Mouse (Mus musculus) liver, embryonic 12.5 days (tissue): Measurements from ENCODE around the gene Fcna. TPM values are rescaled to one million over a fixed set of nuclear protein-coding genes. Genes with fewer than 3 reads are reported as not detected.

Source experiments
- ATAC-seq: fragments of 200-750 bp; cut with Nextera tagmentation; 2 replicates; pipeline ENCODE4 v1.8.0; 2017; ENCODE audit warnings: moderate number of reproducible peaks, mild to moderate bottlenecking, moderate library complexity
- H3K27ac ChIP-seq: fragments of 300-500 bp; sonication (generic); 2 replicates; pipeline ENCODE4 v1.5.1; 2016; ENCODE audit warnings: mild to moderate bottlenecking
- H3K27me3 ChIP-seq: fragments of 300-500 bp; sonication (generic); replicated peaks from 2 replicates; pipeline ENCODE4 v1.6.1; 2016; ENCODE audit warnings: mild to moderate bottlenecking, moderate library complexity
- H3K36me3 ChIP-seq: fragments of 300-500 bp; sonication (generic); 2 replicates; pipeline ENCODE4 v1.6.1; 2016; ENCODE audit warnings: mild to moderate bottlenecking, moderate library complexity
- H3K4me1 ChIP-seq: fragments of 300-500 bp; sonication (generic); 2 replicates; pipeline ENCODE4 v1.6.1; 2016
- H3K4me2 ChIP-seq: fragments of 300-500 bp; sonication (generic); 2 replicates; pipeline ENCODE4 v1.6.1; 2016; ENCODE audit warnings: mild to moderate bottlenecking, moderate library complexity
- H3K4me3 ChIP-seq: fragments of 300-500 bp; sonication (generic); 2 replicates; pipeline ENCODE4 v1.5.1; 2016; ENCODE audit warnings: mild to moderate bottlenecking, moderate library complexity
- H3K9ac ChIP-seq: fragments of 300-500 bp; sonication (generic); 2 replicates; pipeline ENCODE4 v1.6.1; 2016; ENCODE audit warnings: mild to moderate bottlenecking, moderate library complexity
- H3K9me3 ChIP-seq: fragments of 300-500 bp; sonication (generic); replicated peaks from 2 replicates; pipeline ENCODE4 v1.6.1; 2016; ENCODE audit warnings: mild to moderate bottlenecking, moderate library complexity
- WGBS: fragments of 180-500 bp; shearing (Covaris S2); methylation state at CpG from one replicate; pipeline ENCODE4 v1.1.7; 2016; ENCODE audit not compliant: insufficient replicate concordance; 5-methylcytosine and 5-hydroxymethylcytosine counted together
- polyA plus RNA-seq: library from polyadenylated mRNA; unstranded; fragments of >200 nt; fragmentation: Nextera tagmentation; extraction: Ambion mirVana; gene quantifications from 2 replicates; pipeline ENCODE4 v1.2.1, GENCODE M21; 2016

Gene Fcna
- 30.8 and 35.6 TPM in 2 replicates for polyA plus RNA-seq

- H3K4me2 ChIP-seq = no peak within 1 kb of the TSS
- H3K4me3 ChIP-seq = no peak within 1 kb of the TSS
- H3K9me3 ChIP-seq = no peaks in the 10 kb centered on the region
- WGBS = 61% methylated on average over 6 of the region's 6 CpGs
- H3K4me1 ChIP-seq = 0 out of 2 replicates have a peak, but pooled peaks cover 4% of the 10 kb centered on the region
- 0 out of 2 replicates have a peak, but pooled peaks have one; percentile 31 for ATAC-seq
- H3K9ac ChIP-seq = no peak within 1 kb of the TSS
- H3K27ac ChIP-seq = no peak within 1 kb of the TSS
- peaks cover 4% of the 10 kb centered on the region; the same call in 1 of the 2 replicates for H3K27me3 ChIP-seq
- no peaks in the 10 kb centered on the region for H3K36me3 ChIP-seq
Observed at GRCm38 (mm10) chr2:25627811-25628210, at the start of gene Fcna. Gene Fcna, minus strand, starts transcription at chr2:25628030.

DNA sequence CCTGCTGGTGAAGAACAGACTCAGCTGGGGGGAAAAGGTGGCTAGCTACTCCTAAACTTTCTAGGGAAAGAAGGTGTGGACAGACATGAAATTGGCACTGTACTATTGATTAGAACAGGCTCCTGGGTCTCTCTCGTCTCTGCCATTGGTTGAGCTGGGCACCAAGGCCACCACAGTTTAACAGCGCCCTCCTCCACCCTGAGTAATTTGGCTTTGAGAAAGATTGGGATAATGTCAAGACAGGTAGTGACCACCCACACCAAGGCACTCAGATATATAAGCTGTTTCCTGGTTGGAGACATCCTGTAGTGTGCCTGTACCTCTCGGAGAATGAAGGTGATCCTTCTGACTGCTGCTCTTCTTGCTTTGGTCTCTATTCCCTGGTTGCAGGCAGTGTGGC lies 48.7 kb upstream of the Fcna start, which contains the start of gene Lcn6:
TSS of gene Lcn6 (plus strand) at position 301 of the 400 bp plus-strand sequence.
- H3K4me3 ChIP-seq = no peak within 1 kb of the TSS
- no peak within 1 kb of the TSS for H3K9ac ChIP-seq
- no peaks in the 10 kb centered on the region for H3K4me1 ChIP-seq
- no peak within 1 kb of the TSS for H3K27ac ChIP-seq
- no peak for ATAC-seq
- no peaks in the 10 kb centered on the region for H3K36me3 ChIP-seq
- H3K9me3 ChIP-seq = no peaks in the 10 kb centered on the region
- 66% methylated on average over 3 of the region's 3 CpGs for WGBS
- no peak within 1 kb of the TSS for H3K4me2 ChIP-seq
- no peaks in the 10 kb centered on the region for H3K27me3 ChIP-seq

DNA sequence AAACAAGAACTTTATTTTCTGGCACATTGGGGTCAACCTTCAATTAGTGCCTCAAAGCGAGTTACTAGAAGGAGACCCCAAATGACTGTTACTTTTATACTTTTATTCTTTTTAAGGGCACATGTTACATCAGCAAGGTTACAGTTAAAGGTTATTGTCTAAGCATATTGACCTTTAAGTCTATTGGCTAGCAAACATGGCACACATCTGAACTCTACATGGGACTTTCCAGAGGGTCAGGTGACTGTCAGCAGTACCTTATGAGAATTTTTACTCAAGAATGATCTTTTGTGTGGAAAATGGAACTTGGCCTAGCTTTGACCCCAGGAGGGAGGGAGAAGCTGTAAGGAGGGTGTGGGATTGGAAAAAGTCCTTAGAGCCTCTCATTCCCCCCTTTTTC lies 38.7 kb upstream of the Fcna start:
- Histone ChIP-seq H3K9me3 (no peaks in the 10 kb centered on the region), H3K27ac (no peak overlapping the region), H3K36me3 (no peaks in the 10 kb centered on the region), H3K4me3 (no peak overlapping the region), H3K4me1 (no peaks in the 10 kb centered on the region), H3K9ac (no peak overlapping the region), H3K4me2 (no peak overlapping the region), H3K27me3 (no peaks in the 10 kb centered on the region)
- no peak for ATAC-seq
- 48% methylated on average over 1 of the region's 1 CpGs for WGBS

GRCm38 (mm10) chr2:25664125-25664524 lies 36.3 kb upstream of the Fcna start:
- 67% methylated on average over 5 of the region's 5 CpGs for WGBS
- no peaks in the 10 kb centered on the region for H3K9me3 ChIP-seq
- H3K4me2 ChIP-seq = no peak overlapping the region
- no peak overlapping the region for H3K4me3 ChIP-seq
- no peak overlapping the region for H3K27ac ChIP-seq
- H3K36me3 ChIP-seq = no peaks in the 10 kb centered on the region
- no peak overlapping the region for H3K9ac ChIP-seq
- no peaks in the 10 kb centered on the region for H3K27me3 ChIP-seq
- ATAC-seq = no peak
- H3K4me1 ChIP-seq = no peaks in the 10 kb centered on the region

DNA sequence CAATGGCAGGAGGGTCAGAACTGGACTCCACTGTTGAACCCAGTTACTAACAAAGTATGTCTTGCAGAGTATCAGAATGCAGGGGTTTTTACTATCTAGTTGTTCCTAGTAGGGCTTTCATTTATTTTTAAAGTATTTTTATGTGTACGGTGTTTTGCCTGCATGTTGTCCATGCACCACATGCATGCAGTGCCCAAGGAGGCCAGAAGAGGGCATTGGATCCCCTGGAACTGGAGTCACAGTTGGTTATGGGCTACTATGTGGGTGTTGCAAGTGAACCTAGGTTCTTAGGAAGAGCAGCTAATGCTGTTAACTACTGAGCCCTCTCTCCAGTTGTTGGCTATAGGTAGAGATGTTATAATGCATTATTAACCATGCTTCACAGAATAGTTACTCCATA lies 35.7 kb upstream of the Fcna start:
- no peak overlapping the region for H3K9ac ChIP-seq
- no peak for ATAC-seq
- H3K27me3 ChIP-seq = no peaks in the 10 kb centered on the region
- WGBS = 55% methylated on average over 1 of the region's 1 CpGs
- no peaks in the 10 kb centered on the region for H3K36me3 ChIP-seq
- H3K4me2 ChIP-seq = no peak overlapping the region
- H3K27ac ChIP-seq = no peak overlapping the region
- H3K4me1 ChIP-seq = no peaks in the 10 kb centered on the region
- H3K9me3 ChIP-seq = no peaks in the 10 kb centered on the region
- H3K4me3 ChIP-seq = no peak overlapping the region

- no peak overlapping the region for H3K9ac ChIP-seq
- ATAC-seq = no peak
- WGBS = 69% methylated on average over 6 of the region's 6 CpGs
- no peak overlapping the region for H3K4me2 ChIP-seq
- H3K36me3 ChIP-seq = no peaks in the 10 kb centered on the region
- H3K4me3 ChIP-seq = no peak overlapping the region
- no peaks in the 10 kb centered on the region for H3K4me1 ChIP-seq
- no peak overlapping the region for H3K27ac ChIP-seq
- H3K9me3 ChIP-seq = no peaks in the 10 kb centered on the region
- H3K27me3 ChIP-seq = no peaks in the 10 kb centered on the region
Observed at GRCm38 (mm10) chr2:25661245-25661970, 33.6 kb upstream of the Fcna start.

- Histone ChIP-seq H3K9me3 (no peaks in the 10 kb centered on the region), H3K27me3 (no peaks in the 10 kb centered on the region), H3K27ac (no peak overlapping the region), H3K9ac (no peak overlapping the region), H3K4me3 (no peak overlapping the region), H3K4me2 (no peak overlapping the region), H3K36me3 (no peaks in the 10 kb centered on the region), H3K4me1 (no peaks in the 10 kb centered on the region)
- ATAC-seq = no peak
- WGBS = 78% methylated on average over 8 of the region's 8 CpGs
Observed at GRCm38 (mm10) chr2:25660279-25660678, 32.4 kb upstream of the Fcna start.

GRCm38 (mm10) chr2:25657652-25658051 lies 29.8 kb upstream of the Fcna start, which contains the start of gene Lcn5:
Gene Lcn5, plus strand, starts transcription at chr2:25657952.
- Histone ChIP-seq H3K4me3 (no peak within 1 kb of the TSS), H3K4me1 (no peaks in the 10 kb centered on the region), H3K9ac (no peak within 1 kb of the TSS), H3K27ac (no peak within 1 kb of the TSS), H3K36me3 (no peaks in the 10 kb centered on the region), H3K27me3 (peaks cover 10% of the 10 kb centered on the region; the same call in 1 of the 2 replicates), H3K4me2 (no peak within 1 kb of the TSS), H3K9me3 (no peaks in the 10 kb centered on the region)
- no peak for ATAC-seq

GRCm38 (mm10) chr2:25657246-25657645 lies 29.4 kb upstream of the Fcna start:
- H3K4me1 ChIP-seq = no peaks in the 10 kb centered on the region
- no peak overlapping the region for H3K9ac ChIP-seq
- H3K4me2 ChIP-seq = no peak overlapping the region
- no peak for ATAC-seq
- WGBS = 68% methylated on average over 4 of the region's 4 CpGs
- no peak overlapping the region for H3K4me3 ChIP-seq
- peaks cover 10% of the 10 kb centered on the region; the same call in 1 of the 2 replicates for H3K27me3 ChIP-seq
- no peaks in the 10 kb centered on the region for H3K9me3 ChIP-seq
- no peak overlapping the region for H3K27ac ChIP-seq
- H3K36me3 ChIP-seq = no peaks in the 10 kb centered on the region

GRCm38 (mm10) chr2:25656691-25657090 lies 28.9 kb upstream of the Fcna start:
- no peaks in the 10 kb centered on the region for H3K36me3 ChIP-seq
- no peak overlapping the region for H3K27ac ChIP-seq
- 63% methylated on average over 4 of the region's 4 CpGs for WGBS
- no peak overlapping the region for H3K4me2 ChIP-seq
- peaks cover 10% of the 10 kb centered on the region; the same call in 1 of the 2 replicates for H3K27me3 ChIP-seq
- H3K4me1 ChIP-seq = no peaks in the 10 kb centered on the region
- H3K9me3 ChIP-seq = no peaks in the 10 kb centered on the region
- ATAC-seq = no peak
- H3K4me3 ChIP-seq = no peak overlapping the region
- H3K9ac ChIP-seq = no peak overlapping the region

DNA sequence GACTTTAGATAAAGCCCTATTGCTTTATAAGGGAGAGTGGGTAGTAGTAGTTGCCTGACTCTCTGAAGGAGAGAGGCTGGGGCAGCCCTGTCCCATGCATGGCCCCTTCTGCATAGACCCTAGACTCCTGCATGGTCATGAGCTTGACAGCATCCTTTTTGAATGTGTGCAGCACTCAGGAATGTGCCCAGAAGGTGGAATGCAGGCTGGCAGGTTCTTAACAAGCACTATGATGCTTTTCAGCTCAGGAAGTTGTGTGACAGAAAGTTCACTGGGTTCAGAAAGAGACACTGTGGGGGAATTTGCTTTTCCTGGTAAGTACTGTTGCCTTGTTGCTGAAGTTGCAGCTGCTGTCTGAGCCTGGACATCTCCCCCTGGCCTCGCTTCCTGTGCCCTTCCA lies 26.7 kb upstream of the Fcna start:
- Histone ChIP-seq H3K4me1 (no peaks in the 10 kb centered on the region), H3K27ac (no peak overlapping the region), H3K4me2 (no peak overlapping the region), H3K9ac (no peak overlapping the region), H3K27me3 (peaks cover 10% of the 10 kb centered on the region; the same call in 1 of the 2 replicates), H3K4me3 (no peak overlapping the region), H3K36me3 (no peaks in the 10 kb centered on the region), H3K9me3 (no peaks in the 10 kb centered on the region)
- no peak for ATAC-seq
- whole genome bisulfite sequencing = 33% methylated on average over 1 of the region's 1 CpGs

GRCm38 (mm10) chr2:25652902-25653301 lies 25.1 kb upstream of the Fcna start, which contains the start of gene Lcn8:
Gene Lcn8, plus strand, starts transcription at chr2:25653120.
- no peak within 1 kb of the TSS for H3K4me2 ChIP-seq

More at GRCm38 (mm10) chr2:25652902-25653301, 25.1 kb upstream of the Fcna start, which contains the start of gene Lcn8:
- no peak for ATAC-seq
- Histone ChIP-seq H3K4me3 (no peak within 1 kb of the TSS), H3K27me3 (peaks cover 10% of the 10 kb centered on the region; the same call in 1 of the 2 replicates), H3K4me1 (no peaks in the 10 kb centered on the region), H3K9me3 (no peaks in the 10 kb centered on the region), H3K36me3 (no peaks in the 10 kb centered on the region), H3K27ac (no peak within 1 kb of the TSS), H3K9ac (no peak within 1 kb of the TSS)
- WGBS = 41% methylated on average over 2 of the region's 2 CpGs
